Mouse (Mus musculus): Measurements from ENCODE around the gene Cemip2. TPM values are rescaled to one million over a fixed set of nuclear protein-coding genes. Genes with fewer than 3 reads are reported as not detected.

Cemip2 gene
- polyA plus RNA-seq, 3 experiments from 2014 or later: 6.4 to 12.7 (median 6.6) TPM

GRCm38 (mm10) chr19:21818021-21818725 lies 40.0 kb downstream of the Cemip2 start:
- peak; percentile 56 for ATAC-seq

- ATAC-seq: no peak
Measured at GRCm38 (mm10) chr19:21819585-21819984, 41.4 kb downstream of the Cemip2 start.

GRCm38 (mm10) chr19:21820126-21820525 lies 42.0 kb downstream of the Cemip2 start:
- no peak for ATAC-seq

GRCm38 (mm10) chr19:21821877-21822276 lies 43.7 kb downstream of the Cemip2 start:
- no peak for ATAC-seq

- peak; percentile 56 for ATAC-seq
Measured at GRCm38 (mm10) chr19:21824146-21824545, 46.0 kb downstream of the Cemip2 start.

- ATAC-seq: no peak
Measured at GRCm38 (mm10) chr19:21825128-21825885, 47.2 kb downstream of the Cemip2 start.

DNA sequence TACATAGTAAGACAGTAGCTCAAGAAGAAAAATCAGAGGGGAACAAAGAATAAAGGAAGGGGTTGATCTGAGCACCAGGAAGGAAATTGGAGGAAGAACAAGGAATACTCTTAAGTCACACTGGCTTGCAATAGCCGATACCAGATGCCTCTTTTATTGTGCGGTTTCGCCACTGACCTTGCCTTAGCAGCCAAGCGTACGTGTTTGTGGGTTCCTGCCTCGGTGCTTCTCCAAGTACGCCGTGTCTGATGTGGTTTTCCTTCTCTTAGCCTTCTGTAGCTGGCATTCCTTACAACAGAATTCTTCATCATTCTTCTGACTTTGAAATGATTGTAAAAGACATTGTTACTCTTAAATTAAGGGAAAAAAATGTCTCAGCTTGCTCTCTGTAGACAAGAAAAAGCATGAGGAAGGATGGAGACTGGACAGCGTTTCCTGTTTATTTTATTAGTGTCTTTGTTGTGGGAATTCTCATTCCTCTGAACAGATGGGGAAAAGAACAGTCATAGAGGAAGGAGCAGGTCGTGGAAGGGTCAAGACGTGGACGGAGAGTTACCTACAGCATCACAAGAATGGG lies 55.4 kb downstream of the Cemip2 start:
- no peak for ATAC-seq

GRCm38 (mm10) chr19:21834952-21835351 lies 56.8 kb downstream of the Cemip2 start:
- no peak for ATAC-seq

DNA sequence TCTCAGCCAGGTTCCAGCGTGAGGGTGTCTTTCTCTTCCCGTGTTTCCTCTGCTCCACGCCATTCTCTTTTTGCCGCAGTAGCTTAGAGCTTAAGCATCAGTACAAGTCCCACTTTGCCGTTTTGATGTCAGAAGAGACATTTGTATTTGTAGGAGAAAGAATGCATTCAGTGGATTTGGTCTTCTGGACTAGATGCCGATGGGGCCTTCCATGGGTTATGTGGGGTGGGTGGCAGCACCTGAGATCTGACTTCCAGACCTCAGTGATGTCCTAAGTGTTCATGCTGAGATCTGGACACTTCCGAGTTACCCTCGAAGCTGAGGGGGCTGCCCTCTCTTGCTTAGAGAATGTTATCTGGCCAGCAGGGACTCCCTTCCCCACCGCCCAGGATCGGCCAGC lies 72.6 kb downstream of the Cemip2 start:
- no peak for ATAC-seq

DNA sequence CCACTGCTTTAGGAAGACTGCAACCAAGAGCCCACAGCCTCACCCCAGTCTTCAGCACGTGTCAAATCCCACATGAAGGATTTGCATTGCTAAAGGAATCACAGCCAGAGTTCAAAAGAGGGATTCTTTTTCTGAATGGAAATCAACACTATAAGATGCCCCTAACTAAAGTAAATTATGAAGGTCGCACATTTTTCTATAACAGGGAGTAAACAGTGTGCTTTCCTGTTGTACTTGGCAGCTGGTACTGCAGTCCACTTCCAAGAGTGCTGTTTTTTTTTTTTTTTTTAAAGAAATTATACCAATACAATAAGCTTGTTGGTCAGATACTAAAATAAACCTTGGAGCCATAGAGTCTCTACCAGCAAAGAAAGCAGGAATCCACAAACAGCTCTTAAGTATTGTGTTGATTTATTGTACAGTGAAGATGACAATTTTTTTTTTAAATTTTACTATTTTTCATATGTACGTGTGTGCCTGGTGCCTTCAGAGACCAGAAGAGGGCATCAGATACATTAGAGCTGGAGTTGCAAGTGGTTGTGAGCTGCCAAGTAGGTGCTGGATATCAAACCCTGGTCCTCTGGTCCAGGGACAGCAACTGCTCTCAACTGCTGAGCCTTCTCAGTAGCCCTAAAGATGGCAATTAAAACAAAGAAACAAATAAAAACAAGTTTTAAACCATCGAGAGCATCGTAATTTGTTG lies 76.5 kb downstream of the Cemip2 start:
- ATAC-seq: no peak

DNA sequence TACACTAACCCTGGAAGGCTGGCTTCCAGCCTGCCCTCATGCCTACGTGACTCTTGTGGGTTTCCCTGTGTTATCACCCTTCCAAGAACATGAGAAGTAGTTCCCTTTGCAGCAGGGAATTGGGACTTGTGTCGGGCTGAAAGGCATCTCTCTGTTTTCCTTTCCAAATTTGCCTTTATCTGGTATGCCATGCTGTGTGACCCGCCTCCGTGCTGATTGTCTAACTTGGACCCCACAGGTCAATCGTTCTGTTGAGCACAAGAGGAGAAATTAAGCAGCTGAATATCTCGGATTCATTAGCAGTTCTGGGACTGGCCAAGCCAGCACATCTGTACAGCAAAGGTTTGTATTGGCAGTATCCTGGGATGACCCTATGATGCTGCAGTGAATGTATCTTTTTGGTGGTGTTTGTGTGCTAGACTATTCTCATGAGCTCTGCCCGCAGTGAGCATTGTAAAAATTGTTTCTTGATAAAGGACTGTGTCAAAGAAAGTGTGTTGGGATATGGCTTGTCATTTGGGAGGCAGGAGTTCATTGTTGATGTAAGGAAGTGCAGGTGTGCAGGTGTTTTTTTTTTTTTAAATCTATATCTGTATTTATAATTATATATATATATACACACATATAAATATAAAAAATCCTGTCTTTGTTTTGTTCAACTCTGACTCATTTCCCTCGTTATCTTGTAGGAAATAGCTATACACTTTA lies 77.4 kb downstream of the Cemip2 start:
- ATAC-seq: no peak

DNA sequence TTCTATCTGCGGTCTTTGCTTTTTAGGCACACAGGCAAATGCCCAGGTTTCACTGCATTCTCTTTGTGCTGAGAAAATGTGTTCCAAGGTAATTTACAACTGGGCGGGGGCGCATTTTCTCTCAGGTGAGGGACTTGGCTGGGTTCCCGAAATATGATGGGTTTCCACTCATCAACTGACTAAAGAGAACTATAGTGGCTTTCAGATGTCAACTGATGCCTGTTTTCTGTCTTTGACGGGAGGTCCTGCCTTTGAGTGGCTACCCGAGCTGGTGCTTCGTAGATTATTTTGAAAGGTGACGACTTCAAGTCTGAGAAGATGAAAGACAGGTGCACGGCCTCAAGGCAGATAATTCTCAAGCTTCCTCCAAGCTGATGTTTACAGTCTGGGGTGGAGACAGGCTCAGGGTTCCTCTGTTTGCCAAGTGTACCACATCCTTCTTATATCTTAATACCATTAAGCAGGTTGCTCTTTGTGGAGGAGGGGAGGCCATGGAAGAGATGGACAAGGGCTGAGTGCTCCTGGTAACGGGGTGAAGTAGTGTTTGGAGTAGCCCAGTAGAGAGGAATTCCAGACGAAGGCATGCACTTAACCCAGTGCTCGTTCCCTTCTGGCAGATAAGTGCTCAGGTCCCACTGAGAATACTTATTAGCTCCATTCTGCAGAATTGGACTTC lies 80.8 kb downstream of the Cemip2 start:
- no peak for ATAC-seq

DNA sequence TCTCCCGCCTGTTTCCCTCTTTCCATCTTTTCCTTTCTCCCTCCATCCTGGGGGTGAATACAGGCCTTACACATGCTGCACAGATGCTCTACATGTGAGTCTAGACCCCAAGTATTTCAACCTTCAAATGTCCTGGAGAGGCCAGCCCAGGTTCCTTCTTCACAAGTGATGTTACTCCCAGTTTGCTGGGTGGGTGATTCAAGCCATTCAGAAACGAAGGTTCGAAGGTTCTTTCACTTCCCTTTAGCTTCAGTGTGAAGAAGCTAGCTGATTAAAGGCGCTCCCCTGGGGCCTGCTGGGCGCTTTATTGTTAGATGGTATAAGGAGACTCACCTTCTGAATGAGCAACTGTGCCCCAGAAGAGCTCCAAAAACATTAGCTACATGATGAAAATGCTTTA lies 82.0 kb downstream of the Cemip2 start:
- ATAC-seq: no peak

DNA sequence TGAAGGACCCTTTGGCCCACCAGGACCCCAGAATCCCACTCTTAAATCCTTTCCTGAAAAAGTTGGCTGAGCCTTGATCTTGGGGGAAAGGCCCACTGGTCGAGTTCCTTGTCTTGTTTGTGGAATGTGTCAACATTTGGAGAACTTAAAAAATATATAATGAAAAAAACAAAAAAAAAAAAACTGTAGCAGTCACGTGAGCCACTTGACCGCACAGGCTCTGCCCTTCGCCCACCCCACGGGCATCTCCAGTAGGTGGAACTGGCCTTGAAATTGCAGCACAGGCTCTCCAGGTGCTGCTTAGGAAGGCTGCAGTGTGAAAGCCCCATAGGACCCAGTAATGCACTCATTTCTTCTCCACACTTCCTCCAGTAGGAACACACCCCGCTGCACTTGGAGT lies 82.8 kb downstream of the Cemip2 start:
- ATAC-seq: no peak

- no peak for ATAC-seq
Measured at GRCm38 (mm10) chr19:21862289-21862990, 84.3 kb downstream of the Cemip2 start.

DNA sequence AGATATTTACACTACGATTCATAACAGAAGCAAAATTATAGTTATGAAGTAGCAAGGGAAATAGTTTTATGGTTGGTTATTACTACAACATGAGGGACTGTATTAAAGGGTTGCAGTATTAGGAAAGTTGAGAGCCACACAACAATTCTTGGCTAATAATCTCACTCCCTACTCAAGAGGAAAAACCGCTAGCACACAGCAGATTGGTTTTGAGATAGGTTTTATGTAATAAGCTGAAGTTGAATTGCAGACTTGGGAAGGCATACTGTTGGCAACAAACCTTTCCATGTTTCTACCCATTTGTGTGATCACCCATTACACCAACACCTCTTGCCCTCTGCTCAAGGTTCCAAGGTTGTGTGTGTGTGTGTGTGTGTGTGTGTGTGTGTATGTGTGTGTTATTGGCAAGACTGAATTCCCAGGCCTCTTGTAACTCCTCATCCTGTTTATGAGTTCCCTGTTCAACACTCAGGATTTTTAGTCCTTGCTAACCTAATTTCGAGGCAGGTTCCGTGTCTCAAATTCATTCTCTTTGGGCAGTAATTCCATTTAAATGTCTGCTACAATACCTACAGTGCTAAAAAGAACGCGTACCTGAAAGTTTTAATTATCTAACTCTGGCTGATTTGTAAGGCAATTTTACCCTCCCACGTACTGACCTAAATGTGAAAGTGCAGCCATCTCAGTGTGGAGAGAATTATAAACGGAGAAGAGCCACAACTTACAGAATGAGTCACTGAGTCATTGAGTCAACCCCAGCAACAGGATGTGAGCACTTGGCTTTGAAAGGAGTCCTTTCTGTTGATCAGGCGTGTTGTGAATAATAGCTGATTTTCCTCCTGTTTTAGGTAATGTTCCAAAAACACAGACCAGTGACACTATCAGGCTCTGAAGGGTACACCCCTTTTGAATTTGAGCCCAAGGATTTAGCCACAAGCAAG lies 85.1 kb downstream of the Cemip2 start:
- ATAC-seq: peak; percentile 85

DNA sequence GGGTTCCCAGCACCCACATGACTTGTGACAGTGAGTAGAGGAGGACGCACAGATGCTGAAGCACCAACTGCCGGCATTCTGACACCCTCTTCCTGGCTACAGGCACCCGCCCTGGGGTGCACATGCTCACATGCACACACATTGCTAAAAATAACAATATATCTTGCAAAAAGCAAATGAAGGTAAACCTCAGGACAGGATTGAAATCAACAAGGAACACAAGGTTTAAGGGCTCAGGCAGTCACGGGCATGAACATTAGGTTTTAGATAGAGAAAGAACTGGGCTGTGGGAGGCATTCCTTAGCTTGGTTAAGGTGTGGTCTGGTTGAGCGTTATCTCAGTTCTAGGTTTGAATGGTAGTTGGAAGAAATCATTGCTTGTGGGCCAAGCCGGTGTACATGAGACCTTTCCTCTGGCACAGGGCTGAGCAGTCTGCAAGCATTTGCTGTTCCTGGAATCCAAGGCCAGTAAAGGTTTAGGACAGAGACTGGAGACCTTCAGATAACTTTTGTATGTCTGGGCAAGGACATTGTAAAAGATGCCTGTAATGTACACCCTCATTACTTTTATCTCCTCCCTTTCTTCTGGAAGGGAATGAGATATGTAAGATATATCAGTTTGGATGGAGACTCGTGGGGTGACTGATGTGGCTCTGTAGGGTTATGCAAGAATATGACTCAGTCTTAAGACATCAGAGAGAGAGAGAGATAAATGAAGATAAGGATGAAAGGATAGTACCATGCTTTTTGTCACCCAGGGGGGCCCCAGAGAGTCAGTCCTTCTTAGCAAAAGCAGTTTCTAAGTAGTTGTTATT lies 87.3 kb downstream of the Cemip2 start:
- ATAC-seq: peak; percentile 47

- no peak for ATAC-seq
Measured at GRCm38 (mm10) chr19:21866094-21866493, 88.0 kb downstream of the Cemip2 start.

GRCm38 (mm10) chr19:21866756-21867155 lies 88.6 kb downstream of the Cemip2 start:
- peak; percentile 4 for ATAC-seq

Measured in inflammation-experienced regulatory T-cells, adult 6 months (primary cell).